Mouse (Mus musculus) lung, adult 2 months (tissue): ENCODE data around the gene Tspan32.

ENCODE experiments used
- CTCF ChIP-seq: fragments of 200-500 bp; IDR thresholded peaks from 2 replicates; pipeline ENCODE4 v1.5.1; 2011; ENCODE audit warnings: mild to moderate bottlenecking, low read length, control low read depth; ENCODE audit not compliant: insufficient read depth
- POLR2A ChIP-seq: fragments of 200-500 bp; IDR thresholded peaks from 2 replicates; pipeline ENCODE4 v1.6.1; 2011; ENCODE audit warnings: low read depth, mild to moderate bottlenecking, control low read depth, low read length, borderline replicate concordance; ENCODE audit errors: extremely low read depth

- no peak for TF ChIP-seq CTCF
- no peak for TF ChIP-seq POLR2A
Observed at GRCm38 (mm10) chr7:143040561-143040960, 35.7 kb downstream of the Tspan32 start.
